Mouse (Mus musculus) left cerebral cortex, postnatal 10 days (tissue): Measurements from ENCODE around the gene Grin3b. TPM values are rescaled to one million over a fixed set of nuclear protein-coding genes. Genes with fewer than 3 reads are reported as not detected.

Source experiments
- DNase-seq, 2 experiments: peaks; one replicate each; pipeline ENCODE4 v3.0.0; 2021 to 2022; ENCODE audit warnings: low spot score in 2 of 2, mixed read lengths in 1 of 2; ENCODE audit errors: extremely low spot score in 1 of 2
- intact Hi-C: fragments of 180-260 bp; cut with DNase I; formaldehyde crosslinking; loops from one replicate; pipeline ENCODE4 v1.15.1; 2025
- total RNA-seq, 2 experiments: library from RNA; stranded (reverse); gene quantifications; 2 replicates each; pipeline ENCODE4 v1.2.3; 2021

The Grin3b gene
- under 1 TPM; 0.24 to 0.28 TPM for total RNA-seq

DNA sequence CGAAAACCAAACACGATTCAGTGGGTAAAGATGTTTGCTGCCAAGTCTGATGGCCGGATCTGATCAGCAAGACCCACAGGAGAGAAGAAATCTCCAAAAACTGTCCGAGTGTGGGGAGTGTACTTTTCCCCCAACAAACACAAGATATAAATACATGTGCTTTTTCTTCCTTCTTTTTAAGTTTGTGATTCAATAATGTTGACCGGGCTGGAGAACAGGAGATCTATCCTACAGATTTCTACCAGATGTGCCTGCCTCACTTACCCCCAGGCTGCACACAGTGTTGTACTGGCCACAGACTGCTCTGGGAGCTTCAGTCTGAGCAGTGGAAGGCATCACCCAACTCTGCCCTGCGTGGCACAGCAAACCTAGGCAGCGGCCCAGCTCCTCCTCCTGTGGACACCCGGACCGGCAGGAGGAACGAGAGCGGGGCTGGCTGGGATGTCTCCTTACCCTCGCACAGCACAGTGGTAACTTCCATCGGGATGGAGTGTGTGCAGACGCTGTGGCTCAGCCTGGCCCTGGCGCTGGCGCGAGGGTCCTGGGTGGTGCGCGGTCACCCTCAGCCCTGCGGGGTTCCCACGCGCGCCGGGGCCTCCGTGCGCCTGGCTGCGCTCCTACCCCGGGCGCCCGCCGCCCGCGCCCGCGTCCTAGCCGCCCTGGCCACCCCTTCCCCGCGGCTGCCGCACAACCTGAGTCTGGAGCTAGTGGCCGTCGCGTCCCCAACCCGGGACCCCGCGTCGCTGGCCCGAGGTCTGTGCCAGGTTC, at the start of gene Grin3b:
TSS of gene Grin3b (plus strand) at position 301 of the 768 bp plus-strand sequence.
- intact Hi-C loops = no loop called here
- DNase-seq = no peak

- intact Hi-C loops = loop anchor here (5.0 kb wide), 1 partner anchor 34 kb away; the partner anchor contains the start of gene Elane
- DNase-seq = no peak
Measured at GRCm38 (mm10) chr10:79920958-79921535, 49.5 kb upstream of the Grin3b start, which contains the start of gene R3hdm4. Gene R3hdm4, minus strand, starts transcription at chr10:79921208.

- DNase-seq = no peak
- intact Hi-C loops = loop anchor here (5.0 kb wide), 1 partner anchor 34 kb away; the partner anchor contains the start of gene Elane
Measured at GRCm38 (mm10) chr10:79921572-79921971, 48.9 kb upstream of the Grin3b start.

GRCm38 (mm10) chr10:79924998-79925784, 45.3 kb upstream of the Grin3b start:
- DNase-seq = peak; percentile 88 to 90
- intact Hi-C loops = loop anchor here (1.0 to 5.0 kb wide), 3 partner anchors 33 to 90 kb away; partner anchors contain the start of gene Elane

DNA sequence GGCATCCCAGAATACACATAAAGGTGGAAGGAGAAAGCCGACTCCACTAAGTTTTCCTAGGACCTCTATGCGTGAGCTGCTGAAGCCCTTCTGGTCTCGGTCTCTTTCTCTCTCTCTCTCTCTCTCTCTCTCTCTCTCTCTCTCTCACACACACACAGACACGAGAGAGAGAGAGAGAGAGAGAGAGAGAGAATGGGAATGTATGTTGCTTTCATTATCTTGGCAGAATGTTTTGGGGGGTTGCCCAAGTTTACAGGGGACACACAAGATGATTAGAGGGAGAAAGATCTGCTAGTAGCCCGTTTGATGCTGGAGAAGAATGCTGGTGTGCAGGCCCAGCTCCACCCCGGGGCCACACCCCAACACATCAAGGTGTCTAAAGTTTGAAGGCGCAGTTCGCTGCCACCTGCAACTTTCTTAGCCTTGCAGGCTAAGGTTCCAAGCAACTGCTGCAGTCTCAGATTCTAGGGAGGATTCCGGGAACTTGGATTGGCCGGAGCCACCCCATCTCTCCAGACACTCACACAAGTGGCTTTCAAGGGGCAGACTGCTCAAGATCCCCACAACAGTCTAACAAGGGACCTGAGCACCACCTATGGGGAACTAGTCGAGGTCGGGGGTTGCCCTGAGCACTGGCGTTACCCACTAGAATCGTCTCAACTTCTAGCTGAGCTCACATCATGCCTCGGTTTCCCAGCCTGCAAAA, 44.6 kb upstream of the Grin3b start:
- intact Hi-C loops = loop anchor here (1.0 to 2.0 kb wide), 2 partner anchors 32 to 91 kb away; no protein-coding TSS in a partner anchor
- DNase-seq = no peak

GRCm38 (mm10) chr10:79926491-79927323, 43.8 kb upstream of the Grin3b start, which contains the start of gene Arid3a:
Gene Arid3a, plus strand, starts transcription at chr10:79927043.
- DNase-seq = peak; percentile 77 to 93
- intact Hi-C loops = no loop called here

DNA sequence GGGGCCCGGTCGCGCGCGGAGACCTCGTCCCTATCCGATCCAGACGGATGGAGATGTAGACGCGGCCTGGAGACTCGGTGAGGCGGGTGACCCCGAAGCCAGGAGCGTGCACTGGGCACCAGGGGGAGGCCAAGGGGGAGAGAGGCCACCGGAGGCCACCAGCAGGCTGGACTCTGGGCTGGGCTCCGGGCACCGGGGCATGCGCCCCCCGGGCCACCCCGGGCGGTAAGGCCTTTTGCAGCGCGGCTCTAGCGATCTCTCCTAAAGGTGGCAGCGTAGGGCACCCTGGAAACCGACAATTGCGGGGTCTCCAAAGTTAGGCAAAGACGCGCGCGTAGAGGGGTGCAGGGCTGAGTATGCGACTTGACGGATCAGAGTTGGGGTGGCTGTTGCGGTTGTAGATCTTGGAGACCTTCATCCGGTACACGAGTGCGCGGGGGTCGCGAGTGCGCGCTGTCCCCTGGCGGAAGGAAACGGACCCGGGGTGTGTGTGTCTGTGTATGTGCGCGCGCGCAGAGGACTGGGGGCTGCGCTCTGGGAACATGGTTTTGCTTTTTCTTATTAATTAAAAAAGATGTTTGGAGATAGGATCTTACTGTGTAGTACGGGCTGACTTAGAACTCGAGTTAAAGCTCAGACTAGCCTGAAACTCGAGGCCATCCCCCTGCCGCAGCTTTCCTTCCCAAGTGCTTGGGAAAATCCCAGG, 43.0 kb upstream of the Grin3b start:
- intact Hi-C loops = no loop called here

DNA sequence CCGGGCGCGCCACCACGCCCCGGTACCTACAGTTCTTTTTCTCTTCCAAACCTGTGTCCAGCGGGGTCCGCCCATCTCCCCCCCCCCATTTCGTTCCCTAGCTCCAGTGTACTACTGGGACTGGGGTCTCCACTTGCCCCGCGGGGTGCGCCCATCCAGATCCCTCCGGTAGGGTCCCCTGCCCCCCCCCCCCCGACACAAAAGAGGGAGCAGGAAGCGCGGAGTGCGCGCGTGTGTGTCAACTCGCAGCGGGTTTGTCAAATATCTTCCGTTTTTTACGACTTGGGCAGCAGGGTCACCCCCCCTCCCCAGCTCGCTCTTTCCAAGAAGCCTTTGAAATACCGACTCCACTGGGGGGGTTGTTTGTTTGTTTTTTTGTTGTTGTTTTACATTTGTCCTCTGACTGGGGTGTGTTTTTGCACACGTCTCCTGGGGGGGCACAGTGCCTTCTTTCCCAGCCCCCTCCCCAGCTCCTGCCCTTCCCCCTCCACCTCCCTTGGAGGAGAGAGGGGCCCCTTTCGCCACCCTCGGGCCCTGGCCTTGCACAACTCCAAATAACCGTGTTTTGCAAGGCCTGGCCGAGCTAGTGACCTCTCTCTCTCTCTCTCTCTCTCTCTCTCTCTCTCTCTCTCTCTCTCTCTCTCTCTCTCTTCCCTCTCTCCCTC, 42.4 kb upstream of the Grin3b start:
- DNase-seq = peak in 1 of 2 experiments; percentile 61
- intact Hi-C loops = no loop called here

More for the DNA sequence above, 43.0 kb upstream of the Grin3b start:
- peak in 1 of 2 experiments; percentile 80 for DNase-seq

GRCm38 (mm10) chr10:79928907-79929701, 41.4 kb upstream of the Grin3b start:
- peak in 1 of 2 experiments; percentile 50 for DNase-seq
- intact Hi-C loops = no loop called here

GRCm38 (mm10) chr10:79929967-79930825, 40.3 kb upstream of the Grin3b start:
- DNase-seq = no peak
- intact Hi-C loops = no loop called here

DNA sequence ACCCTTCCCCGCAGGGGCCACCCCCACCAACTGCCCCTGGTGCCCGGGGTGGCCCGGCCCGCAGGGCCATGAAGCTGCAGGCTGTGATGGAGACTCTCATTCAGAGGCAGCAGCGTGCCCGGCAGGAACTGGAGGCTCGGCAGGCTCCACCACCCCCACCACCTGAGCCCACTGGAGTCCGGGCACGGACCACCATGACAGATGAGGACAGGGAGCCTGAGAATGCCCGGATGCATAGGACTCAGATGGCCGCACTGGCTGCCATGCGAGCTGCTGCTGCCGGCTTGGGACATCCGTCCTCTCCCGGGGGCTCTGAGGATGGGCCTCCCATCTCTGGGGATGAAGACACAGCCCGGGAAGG, 39.7 kb upstream of the Grin3b start:
- intact Hi-C loops = no loop called here
- DNase-seq = no peak

- no peak for DNase-seq
- intact Hi-C loops = no loop called here
Measured at GRCm38 (mm10) chr10:79931797-79932196, 38.7 kb upstream of the Grin3b start.

- intact Hi-C loops = no loop called here
- peak; percentile 58 to 93 for DNase-seq
Measured at GRCm38 (mm10) chr10:79932736-79933135, 37.8 kb upstream of the Grin3b start.

GRCm38 (mm10) chr10:79933145-79933679, 37.3 kb upstream of the Grin3b start:
- DNase-seq = peak in 1 of 2 experiments; percentile 64

GRCm38 (mm10) chr10:79933861-79934260, 36.7 kb upstream of the Grin3b start:
- DNase-seq = no peak
- intact Hi-C loops = loop anchor here (2.0 kb wide), 1 partner anchor 17 kb away; no protein-coding TSS in a partner anchor

More at GRCm38 (mm10) chr10:79933145-79933679, 37.3 kb upstream of the Grin3b start:
- intact Hi-C loops = no loop called here
